Mouse (Mus musculus) naive thymus-derived CD4-positive, alpha-beta T cell, adult 2 months (primary cell): ENCODE measurements around the gene Uba52.
"Not testable (repeated sequence)": the region's sequence is repeated elsewhere in the genome, so short reads cannot be mapped to it uniquely, and the experiment has no call there.

Experiments
- DNase-seq: peaks from one replicate; pipeline ENCODE4 v3.0.0-alpha.2; 2011; ENCODE audit warnings: low read depth

Gene Uba52

DNA sequence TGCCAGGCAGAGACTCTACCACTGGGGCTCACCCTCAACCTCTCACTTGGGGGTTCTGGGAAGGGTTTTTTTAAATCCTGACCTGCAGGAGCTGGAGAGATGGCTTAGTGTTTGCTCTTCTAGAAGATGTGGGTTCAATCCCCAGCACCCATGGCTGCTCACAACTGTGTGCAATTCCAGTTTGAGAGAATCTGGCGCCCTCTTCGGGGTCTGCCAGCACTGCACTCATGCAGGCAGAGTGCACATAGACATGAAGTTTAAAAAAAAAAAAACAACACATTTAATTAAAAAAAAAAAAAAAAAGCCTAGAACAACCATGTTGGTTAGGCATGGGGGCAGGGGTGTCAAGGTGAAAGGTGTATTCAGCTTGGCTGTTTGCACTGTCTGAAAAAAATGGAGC is 19.7 kb upstream of the Uba52 start:
- DNase-seq, result no peak

DNA sequence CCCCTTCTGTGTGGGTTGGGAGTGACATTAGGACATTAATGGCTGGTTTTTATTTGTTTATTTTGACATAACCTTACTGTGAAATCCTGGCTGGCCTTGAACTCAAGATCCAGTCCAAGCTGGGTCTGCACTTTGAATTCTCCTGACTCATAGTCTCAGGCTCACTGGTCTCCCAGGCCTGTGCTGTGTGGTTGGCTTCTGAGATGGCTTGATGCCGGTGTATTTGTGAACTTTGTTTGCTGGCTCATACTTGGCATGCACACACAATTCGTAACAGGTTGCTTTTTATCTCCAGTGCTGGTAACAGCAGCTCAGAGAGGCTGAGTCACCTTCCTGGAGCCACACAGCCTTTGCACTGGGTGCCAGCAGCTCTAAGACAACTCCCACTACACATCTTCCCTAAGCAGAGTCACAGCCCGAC is 19.1 kb upstream of the Uba52 start:
- DNase-seq, result no peak

DNA sequence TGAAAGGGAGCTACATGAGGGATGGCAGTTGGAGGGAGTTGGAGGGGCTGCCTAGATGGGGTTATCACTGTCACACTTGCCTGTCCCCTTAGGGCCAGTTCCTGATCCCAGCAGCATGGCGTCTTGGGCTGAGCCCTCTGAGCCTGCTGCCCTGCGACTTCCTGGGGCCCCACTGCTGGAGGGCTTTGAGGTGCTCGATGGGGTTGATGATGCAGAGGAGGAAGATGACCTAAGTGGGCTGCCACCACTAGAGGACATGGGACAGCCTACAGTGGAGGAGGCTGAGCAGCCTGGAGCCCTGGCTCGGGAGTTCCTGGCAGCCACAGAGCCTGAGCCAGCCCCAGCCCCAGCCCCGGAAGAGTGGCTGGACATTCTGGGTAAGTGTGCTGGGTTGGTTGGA is 18.7 kb upstream of the Uba52 start:
- DNase-seq, result no peak

DNA sequence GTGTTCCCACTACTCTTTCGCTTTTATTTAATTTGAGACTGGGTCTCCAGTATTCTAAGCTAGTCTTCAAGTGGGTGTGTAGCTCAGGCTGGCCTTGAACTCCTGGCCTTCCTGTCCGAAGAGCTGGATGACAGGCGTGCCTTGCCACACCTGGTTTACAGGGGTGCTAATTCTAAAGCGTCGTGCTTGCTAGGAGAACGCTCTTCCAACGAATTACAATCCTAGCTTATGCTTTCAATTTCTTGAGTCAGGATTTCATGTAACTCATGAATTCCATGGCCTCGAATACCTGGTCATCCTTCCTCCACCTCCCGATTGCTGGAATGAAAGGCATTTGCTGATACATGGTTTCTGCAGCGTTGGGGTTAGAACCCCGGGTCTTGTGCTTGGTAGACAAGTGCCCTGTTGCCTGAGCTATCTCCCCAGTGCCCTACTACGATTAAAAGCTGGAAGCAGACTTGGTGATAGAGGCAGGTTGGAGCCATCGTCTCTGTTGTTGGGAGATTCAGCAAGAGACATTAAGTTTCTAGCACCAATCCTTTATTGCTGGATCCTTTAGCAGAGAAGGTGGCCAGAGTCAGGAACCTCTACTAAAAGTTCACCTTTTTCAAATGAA is 17.7 kb upstream of the Uba52 start:
- DNase-seq, result no peak

DNA sequence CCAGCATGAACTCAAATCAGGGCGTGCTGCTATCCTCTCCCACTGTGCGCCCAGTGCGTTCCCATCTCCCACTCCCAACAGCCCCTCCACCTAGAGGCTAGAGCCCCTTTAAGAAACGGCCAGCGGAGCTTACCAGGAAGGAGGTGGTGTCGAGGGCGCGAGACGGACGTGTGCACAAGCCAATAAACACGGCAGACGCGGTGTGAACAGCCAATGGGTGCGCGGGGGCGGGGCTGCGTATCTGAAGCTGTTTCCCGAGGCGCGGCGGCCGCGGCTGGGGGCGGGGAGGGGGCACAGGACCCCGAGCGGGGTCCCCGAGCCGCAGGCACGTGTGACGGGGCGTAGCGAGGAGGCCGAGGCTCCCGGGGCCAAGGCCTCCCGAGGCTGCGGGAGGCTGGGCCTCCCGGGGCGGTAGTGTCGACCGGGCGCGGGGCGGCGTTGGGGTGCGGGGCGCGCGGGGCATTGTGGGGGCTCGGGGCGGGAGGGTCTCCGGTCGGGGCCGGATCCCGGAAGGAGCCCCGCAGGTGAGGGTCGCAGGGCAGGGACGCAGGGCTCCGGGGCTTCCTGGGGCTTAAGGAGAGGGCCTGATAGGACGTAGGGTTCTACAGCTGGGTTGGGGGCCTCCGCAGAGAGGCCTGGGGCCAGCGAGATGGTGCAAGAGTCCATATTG is 17.0 kb upstream of the Uba52 start, which contains the start of the genes Fkbp8 and Kxd1:
Fkbp8 (plus strand) TSS at position 213 of the 670 bp plus-strand sequence.
Kxd1 (minus strand) TSS at position 445 of the 670 bp plus-strand sequence.
- DNase-seq, result peak; percentile 98

DNA sequence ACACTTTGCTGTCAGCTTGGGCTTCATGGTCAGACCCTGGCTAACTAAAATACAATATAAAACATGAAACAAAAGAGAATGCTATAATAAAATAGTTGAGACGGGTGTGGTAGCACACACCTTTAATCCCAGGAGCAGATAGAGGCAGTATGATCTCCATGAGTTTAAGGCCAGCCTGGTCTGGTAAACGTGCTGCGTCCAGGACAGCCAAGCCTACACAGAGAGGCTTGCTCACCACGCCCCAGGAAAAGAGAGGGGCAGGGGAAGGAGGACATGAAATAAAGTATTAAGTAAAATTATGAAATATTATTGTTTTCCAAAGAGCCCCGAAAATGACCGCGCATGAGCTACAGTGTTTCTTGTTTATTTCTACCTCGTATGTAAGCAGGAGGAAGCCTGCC is 16.5 kb upstream of the Uba52 start:
- DNase-seq, result peak; percentile 41

DNA sequence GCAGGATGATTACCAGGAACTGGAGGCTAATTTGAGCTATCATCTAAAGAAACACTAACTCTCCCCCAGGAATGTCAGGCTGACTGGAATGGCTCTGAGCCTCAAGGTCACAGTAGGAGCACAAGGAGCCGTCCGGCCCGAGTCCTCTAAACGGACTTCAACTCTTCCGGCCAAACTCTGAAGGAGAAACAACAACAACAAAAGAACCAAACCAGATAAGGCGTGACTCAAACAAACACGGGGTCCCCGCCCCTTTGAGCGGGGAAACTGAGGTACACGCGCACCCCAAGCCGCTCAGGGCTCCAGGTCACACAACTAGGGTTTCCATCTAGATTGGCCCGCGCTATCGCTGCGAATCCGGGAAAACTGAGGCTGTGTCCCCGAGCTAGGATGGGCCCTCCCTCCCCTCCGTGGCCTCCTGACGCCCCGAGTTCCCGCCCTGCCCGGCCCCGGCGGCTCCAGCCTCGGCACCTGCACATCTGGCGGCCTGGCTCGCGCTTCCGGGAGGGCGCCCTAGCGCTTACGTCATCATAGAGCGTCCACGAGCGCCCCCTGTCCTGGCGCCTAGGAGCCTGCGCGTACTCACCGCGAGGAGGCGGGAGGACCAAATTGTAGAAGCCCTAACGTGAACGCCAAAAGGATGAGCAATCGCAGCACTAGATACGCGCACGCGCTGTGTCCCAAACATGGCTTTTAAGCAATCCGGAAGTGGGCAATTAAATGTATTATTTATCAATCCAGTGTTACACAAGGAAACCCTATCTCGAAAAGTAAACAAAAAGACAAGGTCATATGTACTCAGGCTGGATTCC is 12.2 kb upstream of the Uba52 start:
- DNase-seq, result peak; percentile 99

DNA sequence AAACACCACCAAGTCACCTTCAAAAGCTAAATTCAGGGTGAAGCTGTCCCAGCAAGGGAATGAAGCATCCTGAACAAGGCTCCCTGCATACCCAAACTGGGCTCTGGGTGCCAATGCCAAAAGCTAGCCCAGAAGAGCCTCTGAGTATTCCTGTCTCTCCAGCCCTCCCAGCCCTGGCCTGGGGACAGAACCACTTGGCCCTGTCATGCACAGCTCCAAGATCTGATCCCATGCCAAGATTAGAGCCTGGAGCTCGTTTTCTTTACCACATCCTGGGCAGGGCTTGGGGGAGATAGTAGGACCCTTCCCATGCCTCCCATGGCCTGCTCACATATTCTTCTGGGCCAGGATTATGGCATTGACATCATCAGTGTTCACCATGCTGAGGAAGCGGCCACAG is 9.0 kb upstream of the Uba52 start:
- no peak for DNase-seq

DNA sequence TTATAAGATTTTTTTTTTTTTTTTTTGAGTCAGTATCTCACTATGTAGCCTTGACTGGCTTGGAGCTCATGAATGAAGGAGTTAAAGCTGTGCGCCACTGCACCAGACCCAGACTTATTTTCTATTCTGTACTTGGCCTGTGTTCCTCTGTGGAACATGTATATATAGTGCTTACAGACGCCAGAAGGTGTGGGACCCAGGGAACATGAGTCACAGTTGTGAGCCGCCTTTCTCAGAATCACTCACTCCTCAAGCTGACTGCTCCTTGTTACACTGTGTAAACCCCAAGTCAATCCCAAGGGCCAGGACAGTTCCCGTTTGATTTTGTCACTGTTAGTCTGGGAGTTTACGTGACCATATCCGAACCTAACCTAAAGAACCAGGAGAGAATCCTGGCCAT is 8.4 kb upstream of the Uba52 start:
- DNase-seq, result no peak

DNA sequence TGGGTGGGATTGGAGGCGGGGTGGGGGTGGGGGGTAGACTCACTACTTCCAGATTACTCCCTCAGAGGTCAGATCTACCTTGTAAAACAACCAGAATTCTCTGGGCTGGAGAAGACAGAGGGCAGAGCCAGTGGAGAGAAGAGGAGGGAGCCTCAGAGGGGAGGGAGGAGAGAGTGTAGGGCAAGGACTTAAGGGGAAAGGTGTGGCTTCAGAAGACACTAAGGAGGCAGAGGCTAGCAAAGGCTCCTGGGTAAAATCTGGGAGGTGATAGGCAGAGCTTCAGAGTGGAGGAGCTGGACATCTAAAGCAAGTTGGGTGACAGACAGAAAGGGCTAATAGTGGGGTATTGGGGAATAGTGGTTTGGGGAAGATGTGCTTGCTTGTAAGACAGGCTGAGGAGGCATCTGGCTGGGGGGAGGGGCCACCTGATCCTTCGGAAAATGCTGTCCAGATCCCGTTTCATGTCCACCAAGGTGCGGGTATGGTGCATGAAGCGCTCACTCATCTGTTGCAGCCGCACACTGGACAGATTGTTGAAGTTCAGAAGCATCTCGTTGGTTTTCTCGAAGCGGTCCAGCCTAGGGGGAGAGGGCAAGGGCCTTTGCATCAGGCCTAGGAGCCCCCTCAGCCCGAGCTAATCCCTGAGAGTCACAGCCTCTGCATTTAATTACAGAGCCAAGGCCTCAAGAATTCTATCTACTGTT is 7.5 kb upstream of the Uba52 start:
- DNase-seq, result no peak

DNA sequence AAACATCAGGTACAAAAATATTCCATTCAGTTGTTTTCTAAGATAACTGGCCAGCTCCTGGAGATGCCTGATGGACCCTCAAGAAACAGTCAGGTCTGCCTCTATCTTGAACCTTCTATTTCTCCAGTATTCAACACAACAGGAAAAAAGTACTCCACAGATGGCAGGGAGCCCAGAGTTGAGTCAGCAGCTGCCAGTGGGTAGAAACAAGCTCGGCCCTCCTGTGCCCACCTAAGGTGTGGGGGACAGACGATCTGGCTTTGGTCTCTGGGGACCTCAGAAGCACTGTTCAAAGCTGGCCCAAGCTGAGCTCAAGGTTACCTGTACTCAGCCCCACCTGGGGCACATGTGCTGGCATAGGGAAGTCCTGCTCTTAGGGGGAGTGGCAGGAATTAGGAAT is 2.8 kb upstream of the Uba52 start:
- DNase-seq, result no peak

DNA sequence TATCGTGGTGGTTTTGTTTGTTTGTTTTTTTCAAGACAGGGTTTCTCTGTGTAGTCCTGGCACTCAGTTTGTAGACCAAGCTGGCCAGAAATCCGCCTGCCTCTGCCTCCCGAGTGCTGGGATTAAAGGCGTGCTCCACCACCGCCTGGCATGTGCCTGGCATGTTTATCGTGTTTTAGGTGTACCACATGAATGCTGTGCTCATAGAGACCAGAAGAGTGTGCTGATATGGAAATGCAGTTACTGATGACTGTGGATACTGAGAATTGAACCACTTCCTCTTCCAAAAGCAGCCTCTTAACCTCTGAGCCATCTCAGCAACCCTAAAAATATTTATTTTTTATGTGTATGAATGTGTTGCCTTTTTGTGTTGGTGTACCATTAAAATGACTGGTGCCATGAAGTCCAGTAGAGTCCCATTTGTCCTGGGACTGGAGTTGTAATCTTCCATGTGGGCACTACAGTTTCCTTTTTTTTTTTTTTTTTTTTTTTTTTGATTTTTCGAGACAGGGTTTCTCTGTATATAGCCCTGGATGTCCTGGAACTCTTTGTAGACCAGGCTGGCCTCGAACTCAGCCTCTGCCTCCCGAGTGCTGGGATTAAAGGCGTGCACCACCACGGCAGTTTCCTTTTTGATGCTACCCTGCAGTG is 1.8 kb upstream of the Uba52 start:
- DNase-seq, result no peak

DNA sequence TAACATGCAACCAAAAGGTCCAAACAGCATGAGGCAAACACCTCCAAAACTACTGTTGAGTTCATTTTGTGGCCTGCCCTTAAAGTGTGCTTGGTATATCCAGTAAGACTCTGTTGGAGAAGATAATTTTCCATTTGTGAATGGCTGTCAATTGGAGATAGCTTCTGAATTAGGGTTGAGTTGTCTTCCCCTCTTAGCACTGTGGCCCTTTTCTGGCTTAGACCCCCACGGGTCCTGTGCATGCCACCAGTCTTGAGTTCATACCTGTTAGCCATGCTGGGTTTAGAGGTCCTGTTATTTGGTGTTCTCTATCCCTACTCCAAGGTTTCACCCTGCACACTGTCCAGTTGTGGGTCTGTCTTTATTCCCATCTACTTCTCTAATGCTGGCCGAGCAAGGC is 1.2 kb upstream of the Uba52 start:
- no peak for DNase-seq

DNA sequence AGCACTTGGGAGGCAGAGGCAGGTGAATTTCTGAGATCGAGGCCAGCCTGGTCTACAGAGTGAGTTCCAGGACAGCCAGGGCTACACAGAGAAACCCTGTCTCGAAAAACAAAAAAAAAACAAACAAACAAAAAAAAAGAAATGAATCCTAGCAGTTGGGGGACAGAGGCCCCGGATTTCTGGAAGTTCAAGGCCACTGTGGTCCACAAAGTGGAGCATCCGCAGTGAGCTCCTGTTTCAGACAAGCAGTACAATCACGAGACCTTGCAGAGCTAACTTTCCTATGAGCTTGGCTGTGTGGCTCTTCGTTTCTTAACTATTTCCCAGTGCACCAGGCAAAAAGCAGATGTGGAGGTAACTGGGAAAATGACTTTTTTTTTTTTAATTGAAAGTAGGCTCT is 573 bp upstream of the Uba52 start:
- not testable (repeated sequence) for DNase-seq

DNA sequence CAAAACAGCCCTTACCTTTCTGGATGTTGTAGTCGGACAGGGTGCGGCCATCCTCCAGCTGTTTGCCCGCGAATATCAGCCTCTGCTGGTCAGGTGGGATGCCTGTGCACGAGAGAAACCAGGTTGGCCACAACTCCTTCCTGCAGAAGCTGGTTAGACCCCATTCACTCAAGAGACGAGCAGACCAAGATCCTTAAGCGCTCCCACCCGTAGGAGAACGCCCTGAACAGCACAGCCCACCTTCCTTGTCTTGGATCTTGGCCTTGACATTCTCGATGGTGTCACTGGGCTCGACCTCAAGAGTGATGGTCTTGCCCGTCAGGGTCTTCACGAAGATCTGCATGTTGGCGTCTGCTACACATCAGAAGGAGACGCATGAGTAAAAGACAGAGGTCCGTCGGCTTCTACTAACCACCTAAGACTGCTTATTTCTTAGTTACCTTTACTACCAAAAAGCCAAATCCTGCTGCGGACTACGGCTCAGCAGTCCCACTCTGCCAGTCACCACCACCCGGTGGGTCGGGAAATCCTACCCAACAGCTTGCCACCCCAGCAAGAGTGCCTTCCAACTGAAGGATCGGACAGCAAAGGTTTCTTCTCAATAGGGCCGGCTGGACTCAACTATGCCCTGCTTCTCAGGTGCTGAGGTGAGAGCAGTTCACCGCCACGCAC is 1.2 kb downstream of the Uba52 start:
- DNase-seq, result no peak

DNA sequence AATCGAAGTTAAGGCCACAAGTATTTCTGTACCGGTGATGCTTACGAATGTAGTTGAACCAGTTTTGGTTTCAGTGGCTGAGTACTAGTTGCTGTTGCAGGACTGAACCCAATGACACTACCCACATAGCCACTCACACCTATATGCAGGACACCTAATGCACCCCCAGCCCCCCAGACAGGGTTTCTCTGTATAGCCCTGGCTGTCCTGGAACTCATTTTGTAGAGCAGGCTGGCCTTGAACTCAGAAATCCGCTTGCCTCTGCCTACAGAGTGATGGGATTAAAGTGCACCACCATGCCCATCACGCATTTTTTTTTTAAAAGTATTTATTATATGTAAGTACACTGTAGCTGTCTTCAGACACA is 3.6 kb downstream of the Uba52 start:
- no peak for DNase-seq

DNA sequence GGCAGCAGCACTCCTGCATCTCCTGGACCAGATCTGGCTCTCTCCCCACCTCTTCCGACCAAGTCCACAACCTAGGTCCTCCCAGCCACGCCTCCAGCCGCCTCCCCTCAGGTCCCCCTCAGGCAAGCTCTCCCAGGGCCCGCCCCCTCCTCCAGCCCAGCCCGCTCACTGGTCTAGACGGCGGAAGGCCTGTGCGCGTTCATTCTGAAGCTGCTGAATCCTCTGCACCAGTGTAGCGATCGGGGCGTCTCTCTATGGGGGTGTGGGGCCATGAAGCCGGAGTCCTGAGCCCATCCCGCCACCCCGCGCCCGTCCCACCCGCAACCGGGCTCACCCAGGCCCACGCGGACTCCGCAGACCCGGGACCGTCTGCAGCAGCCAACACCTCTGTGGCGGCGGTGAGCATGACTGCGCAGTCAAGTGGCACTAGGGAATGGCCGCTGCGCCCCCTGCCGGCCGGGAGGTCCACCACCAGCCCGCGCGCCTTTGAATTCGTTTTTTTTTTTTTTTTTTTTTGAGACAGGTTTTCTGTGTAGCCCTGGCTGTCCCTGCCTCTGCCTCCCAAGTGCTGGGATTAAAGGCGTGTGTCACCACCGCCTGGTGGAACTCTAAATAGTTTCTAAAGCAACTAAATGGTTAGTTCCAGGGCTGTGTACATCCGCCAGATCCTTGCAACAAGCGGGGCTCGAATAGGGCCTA is 4.1 kb downstream of the Uba52 start, which contains the start of gene Rex1bd:
Rex1bd (minus strand) TSS at position 425 of the 699 bp plus-strand sequence.
- DNase-seq, result peak; percentile 95

DNA sequence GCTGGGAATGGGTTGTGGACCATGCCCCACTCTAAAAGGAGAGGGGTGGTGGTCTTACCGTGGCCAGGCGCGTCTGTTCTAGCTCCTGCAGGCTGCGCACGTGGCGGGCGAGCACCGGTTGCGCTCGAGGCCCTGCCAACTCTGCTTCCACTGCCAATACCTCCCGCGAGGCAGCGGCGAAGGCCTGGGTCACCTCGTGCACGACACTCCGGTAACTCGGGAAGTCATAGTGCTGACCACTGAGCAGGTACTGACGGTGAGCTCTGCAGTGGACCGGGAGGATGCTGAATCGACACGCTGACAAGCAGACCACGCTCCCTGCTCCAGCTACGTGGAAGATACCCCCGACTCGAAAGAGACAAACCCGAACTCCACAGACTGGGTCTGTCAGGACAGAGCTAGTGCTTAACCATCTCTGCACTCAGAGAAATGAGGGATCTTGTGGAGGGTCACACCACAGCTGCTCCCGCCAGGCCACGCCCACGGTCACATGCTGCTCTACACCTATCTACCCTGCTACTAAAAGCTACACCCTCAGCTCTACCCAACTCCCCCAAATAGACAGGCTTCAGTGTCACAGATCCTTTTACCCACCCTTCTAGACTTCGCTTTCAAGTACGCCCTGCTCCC is 4.8 kb downstream of the Uba52 start:
- DNase-seq, result no peak

DNA sequence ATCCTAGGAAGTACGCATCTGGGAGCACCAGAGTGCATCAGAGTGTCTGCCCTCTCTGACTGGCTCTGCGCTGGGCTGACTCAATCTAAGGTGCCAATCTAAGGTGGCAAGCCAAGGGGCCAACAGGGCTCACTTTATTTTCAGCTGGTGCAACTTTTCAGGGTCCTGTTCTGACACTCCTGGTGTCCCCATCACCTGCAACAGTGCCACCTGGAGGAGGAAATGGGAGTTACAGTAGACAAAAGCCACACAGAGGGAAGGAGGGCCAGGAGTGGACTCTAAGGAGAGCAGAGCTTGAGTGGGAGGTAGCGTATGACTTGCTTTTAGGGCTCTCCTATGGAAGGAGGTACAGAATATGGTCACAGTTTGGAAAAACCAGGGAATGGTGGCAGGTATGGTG is 5.8 kb downstream of the Uba52 start:
- DNase-seq, result peak; percentile 88

DNA sequence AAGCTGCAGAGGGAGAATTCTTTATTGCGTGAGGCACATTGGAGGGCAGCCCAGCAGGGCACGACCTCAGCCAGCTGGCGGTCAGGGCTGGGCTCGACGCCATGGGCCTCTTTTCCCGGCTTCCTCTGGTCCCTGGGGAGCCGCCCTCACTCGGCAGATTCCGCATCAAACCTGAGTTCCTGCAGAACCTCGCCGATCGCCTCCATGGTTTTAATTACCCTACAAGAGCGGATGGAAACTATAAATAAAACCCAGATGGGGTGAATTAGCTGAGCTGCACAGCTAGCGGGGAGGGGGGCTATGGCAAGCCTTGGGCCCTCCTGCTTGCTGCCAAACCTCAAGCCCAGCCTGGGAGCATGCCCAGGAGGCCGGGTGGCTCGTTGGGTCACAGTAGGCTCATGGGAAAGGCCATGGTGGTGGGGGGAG is 6.3 kb downstream of the Uba52 start:
- DNase-seq, result no peak
